Mouse (Mus musculus) layer of hippocampus, postnatal 36 days (tissue): Measurements from ENCODE around the gene Gm45062. TPM values are rescaled to one million over a fixed set of nuclear protein-coding genes. Genes with fewer than 3 reads are reported as not detected.

Source experiments
- DNase-seq, 2 experiments: peaks; one replicate each; pipeline ENCODE4 v3.0.0; 2022
- total RNA-seq, 2 experiments: library from RNA; stranded (reverse); gene quantifications; 2 replicates each; pipeline ENCODE4 v1.2.3; 2021

Gm45062 gene
- total RNA-seq, 2 experiments from 2014 or later, result 2.2 TPM; not detected in 1

DNA sequence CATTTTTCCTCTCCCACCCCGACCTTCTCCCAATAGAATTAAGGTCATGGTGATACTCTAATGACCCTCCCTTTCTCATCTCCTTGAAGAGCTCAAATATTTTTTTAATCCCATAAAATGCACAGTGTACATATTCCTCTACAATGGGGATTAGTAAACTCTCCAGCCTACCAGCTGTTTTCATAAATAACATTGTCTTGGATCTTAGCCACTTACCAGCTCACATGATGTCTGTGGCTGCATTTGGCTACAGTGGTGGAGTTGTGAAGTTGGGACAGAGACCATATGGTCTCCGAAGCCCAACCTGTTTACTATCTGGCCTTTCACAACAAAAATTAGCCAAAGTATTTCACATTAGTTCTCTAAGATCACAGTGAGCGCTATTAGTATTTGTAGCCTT is 111.4 kb downstream of the Gm45062 start:
- DNase-seq, result no peak

DNA sequence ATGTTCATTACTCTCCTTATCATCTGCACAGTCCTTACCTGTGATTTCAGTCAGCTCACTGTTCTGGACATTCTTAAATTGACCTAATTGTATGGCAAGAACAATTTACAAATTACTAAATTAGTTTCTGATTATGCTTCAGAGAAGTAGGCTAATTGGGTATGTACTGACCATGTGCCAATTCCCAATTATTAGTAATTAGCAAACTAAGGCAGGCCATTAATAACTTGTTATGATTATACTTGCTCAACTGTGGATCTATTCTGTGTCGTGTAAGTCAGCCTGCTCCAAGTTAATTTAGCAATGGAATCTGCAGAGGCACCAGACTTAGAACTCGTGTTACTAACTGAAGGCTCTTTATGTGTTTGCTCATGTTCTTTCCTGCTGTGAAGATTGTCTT is 113.8 kb downstream of the Gm45062 start:
- DNase-seq, result no peak

DNA sequence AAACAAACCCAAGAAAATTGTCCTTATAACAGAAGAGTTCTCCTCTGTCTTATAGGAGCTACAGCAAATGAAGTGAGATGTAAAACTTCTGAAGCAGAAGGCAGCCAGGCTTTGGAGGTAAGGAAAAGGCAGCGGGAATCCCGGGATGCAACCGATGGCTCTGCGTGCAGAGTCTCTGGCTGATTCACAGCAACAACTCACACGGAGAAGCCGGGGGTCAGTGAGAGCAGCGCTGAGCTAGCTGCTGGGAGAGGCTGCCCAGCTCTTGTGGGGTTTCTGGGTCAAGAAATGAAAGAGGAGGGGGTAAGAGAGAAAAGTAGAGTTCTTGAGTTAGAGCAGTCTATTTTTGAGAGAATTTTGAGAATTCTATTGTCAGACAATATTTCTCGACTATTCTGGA is 114.6 kb downstream of the Gm45062 start:
- DNase-seq, result no peak

DNA sequence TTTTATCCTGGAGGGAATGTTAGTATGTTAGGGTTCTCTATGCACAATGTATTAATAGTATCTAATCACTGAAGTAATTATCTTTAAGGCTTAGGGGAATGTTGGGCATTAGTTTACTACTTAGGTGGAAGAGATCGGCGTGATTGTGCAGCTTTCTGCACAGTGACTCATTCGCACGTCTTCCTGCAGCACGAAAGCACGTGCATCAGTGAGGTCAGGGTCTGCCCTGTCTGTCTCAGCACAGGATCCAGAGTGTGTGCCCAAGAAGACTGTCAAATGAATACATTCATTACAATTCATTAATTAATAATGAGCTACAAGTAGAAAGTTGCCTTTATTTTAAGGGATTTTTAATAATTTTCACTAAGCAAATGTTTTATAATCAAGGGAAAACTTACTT is 115.0 kb downstream of the Gm45062 start:
- DNase-seq, result no peak

DNA sequence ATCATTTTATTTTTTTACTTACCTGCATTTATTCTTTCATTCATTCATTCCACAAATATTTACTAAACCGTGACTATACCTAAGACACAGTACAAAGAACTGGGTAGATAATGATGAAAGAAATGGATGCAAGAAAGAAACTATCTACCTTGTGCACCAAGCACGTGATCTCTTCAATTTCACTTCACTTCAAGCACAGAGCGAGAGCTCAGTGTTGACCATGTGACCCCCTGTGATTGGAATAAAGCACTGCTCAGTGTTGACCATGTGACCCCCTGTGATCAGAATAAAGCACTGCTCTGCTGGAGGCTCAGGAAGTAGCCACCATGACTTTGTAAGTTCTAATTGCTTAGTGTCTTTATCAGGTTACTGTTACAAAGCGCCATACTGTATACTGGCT is 115.5 kb downstream of the Gm45062 start:
- DNase-seq, result no peak

DNA sequence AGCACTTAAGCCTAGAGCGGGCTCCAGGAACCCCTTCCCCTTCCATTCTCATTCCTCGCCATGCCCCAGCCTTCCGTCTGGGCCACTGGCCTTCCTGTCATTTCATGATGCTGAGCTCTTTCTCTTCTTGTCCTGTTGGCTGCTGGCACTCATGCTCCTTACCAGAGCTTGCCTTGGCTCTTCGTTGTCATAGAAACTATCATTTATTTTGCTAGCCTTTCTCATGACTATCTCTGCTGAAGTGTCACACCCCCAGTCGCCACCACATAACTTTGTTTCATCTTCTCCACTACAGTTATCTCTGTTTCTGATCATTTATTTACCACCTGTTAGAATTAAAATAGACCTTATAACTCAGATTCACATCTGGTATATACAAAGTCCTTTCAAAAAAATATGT is 117.1 kb downstream of the Gm45062 start:
- no peak for DNase-seq

DNA sequence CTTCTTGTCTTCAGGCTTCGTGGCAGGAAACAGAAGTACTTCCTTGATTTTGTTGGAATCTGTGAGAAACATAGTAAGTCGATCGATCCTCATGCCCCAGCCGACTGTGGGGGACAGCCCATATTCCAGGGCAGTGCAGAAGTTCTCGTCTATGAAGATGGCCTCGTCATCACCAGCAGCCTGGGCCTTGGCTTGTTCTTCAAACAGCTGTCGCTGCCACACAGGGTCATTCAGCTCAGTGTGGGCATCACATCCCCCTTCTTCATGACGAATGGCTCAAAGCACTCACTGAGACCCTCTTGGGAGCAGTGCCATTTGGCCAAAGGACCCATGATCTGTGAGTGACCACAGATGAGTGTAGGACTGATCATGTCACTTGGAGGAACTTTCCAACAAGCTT is 118.4 kb downstream of the Gm45062 start:
- no peak for DNase-seq

DNA sequence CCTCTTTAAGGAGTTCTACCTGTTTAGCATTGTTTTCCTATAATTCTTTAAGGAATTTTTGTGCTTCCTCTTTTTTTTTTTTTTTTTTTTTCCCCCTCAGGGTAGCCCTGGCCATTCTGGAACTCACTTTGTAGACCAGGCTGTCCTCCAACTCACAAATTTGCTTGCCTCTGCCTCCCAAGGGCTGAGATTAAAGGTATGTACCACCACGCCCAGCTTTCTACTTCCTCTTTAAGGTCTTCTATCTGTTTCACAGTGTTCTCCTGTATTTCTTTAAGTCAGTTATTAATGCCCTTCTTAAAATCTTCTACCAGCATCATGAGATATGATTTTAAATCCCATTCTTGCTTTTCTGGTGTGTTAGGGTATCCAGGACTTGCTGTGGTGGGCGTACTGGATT is 130.1 kb downstream of the Gm45062 start:
- no peak for DNase-seq

DNA sequence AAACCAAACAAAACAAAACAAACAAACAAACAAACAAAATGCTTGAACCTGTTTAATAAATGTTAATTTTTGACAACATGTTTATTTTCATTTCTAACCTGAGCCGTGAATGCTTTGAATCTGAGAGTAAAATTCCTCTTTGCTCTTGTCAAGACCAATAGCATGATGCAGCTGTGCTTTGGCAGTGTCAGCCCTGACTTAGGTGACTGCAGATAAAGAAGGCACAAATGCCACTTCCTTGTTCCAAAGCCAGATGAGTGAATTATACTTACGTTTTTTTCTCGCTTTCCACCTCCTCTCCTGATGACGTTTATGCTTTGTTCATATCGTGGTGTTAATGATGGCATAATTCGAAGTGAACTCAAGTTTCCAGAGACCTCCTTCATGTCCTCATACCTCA is 131.0 kb downstream of the Gm45062 start:
- no peak for DNase-seq

DNA sequence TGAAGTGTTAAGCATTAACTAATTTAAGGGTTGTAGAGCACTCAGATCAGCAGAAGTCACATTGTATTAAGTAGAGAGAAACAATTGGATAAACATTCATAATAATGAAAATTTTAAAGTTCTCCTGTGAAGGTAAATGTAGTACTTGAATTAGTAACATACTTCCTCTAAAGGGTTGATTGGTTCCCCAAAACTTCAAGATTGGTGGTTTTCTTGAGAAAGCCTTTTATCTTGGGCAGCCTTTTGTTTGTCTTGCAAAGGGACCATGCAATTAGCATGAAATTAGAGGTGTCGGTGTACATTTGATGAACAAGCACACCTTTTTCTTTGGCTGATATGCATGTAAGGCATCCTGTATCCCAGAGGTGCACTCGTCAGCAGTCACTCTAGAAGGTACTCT is 131.7 kb downstream of the Gm45062 start:
- DNase-seq, result no peak

DNA sequence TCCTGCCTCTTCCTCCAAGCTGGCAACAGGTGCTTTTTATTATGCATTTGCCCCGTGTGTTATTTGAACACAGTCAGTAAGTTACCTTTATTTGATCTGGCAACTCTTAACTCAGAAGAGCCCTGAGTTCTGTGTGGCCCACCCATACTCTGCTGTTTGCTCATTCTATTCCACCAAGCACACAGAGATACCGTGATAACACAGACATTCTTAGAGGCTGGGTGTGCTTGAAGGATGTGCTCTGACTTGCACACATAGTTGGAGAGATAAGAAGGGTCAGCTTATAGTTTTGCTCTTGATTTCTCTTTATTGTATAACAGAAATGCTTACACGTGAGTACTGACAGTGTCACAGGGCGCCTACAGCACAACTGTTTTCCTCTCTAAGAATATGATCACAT is 133.8 kb downstream of the Gm45062 start:
- DNase-seq, result no peak

DNA sequence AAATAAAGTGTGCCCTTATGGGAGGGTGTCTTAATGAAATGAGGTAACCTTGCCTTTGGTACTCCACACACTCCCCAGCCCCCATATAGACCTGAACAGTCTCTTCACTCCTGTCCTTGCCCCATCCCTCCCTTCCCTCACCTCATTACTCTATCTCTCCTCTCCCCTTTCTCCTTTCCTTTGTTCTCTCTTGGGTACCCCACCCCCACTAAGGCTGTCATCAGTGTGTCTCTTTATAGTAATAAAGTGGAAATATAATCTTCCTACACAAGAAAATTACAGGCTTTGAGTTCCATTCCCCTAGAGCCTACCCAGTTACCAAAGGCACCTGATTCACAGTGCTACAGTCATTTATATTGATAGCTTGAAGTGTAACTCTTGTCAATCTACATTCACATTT is 134.8 kb downstream of the Gm45062 start:
- no peak for DNase-seq

DNA sequence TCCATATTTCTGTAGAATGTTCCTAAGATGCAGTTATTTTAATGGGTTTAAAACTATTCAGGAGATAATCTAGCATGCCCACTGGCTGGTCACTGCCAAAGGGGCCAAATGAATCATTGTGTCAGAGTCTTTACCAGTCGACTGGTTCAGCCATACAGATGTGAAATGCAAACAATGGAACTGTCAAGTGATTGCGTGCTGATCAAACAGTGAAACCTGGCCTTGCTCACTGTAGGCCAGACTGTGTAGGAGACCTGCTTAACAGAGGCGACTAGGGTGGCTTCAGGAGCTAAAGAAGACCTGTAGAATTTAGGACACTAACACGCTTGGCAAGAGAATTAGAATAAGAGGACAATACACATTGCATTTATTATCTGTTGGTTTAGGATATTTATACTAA is 135.8 kb downstream of the Gm45062 start:
- DNase-seq, result no peak

DNA sequence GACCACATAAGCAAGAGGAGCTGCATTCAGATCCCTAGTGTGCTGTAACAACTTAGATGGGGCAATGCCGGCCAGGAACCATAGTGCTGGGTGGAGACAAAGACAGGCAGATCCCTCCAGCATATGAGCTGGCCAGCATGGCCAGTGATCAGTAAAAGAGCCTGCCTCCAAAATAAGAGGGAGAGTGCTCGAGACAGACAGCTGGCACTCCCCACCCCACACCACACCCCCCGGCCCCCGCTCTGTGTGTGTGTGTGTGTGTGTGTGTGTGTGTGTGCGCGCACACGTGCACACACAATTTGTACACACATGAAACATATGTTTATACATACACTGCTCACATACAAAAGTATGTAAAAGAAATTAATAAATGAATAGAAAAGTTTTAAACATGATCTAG is 138.0 kb downstream of the Gm45062 start:
- DNase-seq, result no peak

DNA sequence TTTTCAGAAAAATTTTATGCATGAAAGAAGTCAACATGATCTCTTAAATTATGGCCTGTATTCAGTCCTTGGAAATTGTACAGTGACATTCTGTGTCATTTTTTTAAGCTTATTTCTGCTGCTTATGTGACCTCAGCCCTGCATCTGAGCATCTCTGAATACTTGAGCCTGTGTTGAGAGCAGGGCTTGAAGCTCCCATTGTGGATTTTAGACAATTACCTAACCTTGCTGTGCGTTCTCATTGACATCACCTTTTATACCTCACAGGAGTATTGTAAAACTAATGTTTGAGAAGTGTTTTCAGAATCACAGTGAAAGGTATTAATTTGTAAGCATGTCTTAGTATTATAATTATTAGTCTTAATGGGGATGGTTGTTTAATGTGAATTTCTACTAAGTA is 140.5 kb downstream of the Gm45062 start:
- no peak for DNase-seq

DNA sequence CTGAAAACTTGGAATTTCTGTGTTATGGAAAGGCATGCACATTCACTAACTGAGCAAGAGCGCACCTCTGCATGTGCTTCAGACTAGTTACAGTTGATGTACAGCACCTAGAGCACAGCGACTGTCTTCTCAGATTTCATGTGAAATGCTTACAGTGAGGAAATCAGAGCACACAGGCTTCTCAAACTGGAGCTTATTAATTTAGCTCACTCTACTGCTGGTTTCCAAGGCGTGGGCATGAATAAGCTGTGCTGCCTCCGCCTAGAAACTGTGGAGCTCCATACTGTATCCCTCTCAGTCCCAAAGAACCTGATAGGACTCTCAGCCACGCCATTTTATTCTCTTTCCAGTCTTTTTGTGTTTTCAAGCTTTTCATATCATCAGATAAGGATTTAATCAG is 143.9 kb downstream of the Gm45062 start:
- DNase-seq, result no peak

DNA sequence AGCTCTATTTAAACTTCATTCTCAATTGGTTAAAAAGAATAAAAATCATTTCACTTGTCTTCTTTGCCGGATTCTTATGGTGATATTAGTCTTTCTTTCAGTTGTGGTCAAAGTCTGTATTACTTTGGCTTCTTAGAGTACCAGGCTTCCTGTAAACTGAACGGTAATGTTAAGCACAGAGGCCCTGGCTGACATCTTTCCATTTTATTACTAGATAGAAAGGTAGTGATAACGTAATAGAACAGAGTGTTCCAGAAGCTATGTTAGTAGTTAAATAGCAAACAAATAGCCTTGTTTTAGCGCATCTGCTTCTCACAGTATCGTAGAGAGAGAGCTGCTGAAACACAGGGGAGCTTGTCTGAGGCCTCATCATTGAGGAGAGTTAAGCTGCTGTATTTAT is 146.6 kb downstream of the Gm45062 start:
- DNase-seq, result no peak

DNA sequence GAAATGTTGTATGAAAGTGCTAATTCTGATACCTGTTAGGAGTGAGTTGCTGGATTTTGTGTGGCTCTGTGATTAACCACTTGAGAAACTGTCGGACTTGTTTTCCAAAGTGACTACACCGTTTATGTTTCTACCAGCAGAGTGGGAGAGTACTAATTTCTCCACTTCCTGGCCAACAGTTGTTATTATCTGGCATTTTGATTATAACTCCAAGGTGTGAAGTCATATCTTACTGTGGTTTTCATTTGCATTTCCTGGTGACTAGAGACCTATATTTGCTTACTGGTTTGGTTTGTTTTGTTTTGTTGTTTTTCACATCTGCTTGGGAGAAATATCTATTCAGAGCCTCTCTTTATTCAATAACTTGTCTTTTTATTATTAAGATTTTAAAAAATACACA is 149.1 kb downstream of the Gm45062 start:
- no peak for DNase-seq

DNA sequence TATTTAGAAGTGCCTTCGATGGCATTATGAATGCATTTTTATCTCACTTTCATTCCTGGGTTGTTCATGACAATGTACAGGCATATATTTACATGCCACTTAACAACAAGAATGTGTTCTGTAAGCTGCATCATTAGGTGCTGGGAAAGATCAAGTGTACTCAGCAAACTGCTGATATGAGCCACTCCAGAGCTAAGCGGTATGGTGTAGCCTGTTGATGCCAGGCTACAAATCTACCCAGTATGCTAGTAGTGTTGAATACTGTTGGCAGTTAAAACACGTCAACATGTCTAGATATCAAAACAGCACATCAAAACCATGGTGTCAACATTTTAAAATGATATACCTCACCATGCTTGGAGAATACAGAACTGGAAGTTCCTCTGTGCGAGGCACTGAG is 150.6 kb downstream of the Gm45062 start:
- no peak for DNase-seq

DNA sequence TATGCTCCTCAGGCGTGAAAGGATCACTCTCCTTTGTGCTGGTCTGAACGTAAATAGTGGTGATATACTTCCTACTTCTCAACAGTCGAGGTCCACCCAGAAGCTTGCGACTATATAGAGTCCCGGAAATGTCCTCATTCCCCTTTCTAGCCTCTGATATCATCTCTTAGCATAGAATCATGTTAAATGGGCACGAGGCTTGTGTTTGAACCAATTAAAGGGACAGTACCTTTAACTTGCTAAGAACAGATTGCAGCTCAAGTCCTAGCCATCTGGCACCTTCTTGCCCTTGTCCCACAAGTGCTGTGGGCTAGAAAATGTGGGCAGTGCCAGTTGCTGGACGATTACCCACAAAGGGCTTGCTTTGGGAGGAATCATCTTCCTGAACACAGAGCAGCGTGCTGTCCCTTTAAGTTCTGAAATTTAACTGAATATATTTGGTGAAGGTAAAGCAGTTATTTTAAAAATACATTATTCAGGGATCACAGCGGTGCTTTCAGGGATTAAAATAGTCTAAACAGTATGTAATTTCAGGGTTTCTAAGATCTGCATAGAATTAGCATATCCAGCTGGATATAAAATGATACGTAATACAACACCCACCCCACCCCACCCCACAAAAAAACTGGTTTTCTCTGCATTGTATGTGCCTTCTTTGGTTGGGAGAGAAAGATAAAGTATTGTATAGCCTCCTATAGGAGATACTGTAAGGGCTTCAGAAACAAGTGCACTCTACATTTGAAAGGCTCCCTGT is 153.8 kb downstream of the Gm45062 start:
- DNase-seq, result no peak

DNA sequence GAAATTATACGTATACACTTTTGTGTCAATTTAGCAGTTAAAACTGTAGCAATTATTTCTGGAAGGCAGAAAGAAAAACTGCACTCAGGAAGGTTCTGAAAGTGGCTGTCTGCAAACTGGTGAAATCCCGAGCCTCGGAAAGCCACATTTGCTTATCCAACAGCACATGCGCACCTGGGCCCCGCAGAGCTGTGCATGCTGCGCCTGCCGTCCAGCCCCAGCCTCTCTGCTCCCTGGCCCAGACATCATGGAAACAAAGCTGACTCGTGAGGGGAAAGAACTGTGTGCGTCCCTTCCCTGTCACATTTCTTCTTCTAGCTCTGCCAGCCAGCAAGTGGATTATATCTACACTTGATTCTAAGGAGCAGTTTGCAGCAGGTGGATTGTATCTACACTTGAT is 154.8 kb downstream of the Gm45062 start:
- DNase-seq, result no peak

DNA sequence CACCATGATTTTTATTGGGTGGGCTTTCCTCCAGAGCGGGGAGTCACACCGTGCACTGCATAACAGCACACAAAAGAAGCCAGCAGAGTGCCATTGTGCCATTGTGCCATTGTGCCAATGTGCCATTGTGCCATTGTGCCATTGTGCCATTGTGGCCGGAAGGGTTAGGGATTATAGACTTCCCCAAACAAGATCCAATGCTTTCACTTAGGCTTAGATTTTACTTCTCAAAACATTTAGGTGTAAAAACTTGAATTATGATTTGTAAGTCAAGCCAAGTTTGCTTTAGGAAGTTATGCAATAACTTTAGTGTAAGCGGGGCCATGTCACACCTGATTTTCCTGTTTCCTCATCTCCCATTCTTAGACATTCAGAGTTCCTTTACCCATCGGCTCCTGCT is 156.6 kb downstream of the Gm45062 start:
- no peak for DNase-seq

DNA sequence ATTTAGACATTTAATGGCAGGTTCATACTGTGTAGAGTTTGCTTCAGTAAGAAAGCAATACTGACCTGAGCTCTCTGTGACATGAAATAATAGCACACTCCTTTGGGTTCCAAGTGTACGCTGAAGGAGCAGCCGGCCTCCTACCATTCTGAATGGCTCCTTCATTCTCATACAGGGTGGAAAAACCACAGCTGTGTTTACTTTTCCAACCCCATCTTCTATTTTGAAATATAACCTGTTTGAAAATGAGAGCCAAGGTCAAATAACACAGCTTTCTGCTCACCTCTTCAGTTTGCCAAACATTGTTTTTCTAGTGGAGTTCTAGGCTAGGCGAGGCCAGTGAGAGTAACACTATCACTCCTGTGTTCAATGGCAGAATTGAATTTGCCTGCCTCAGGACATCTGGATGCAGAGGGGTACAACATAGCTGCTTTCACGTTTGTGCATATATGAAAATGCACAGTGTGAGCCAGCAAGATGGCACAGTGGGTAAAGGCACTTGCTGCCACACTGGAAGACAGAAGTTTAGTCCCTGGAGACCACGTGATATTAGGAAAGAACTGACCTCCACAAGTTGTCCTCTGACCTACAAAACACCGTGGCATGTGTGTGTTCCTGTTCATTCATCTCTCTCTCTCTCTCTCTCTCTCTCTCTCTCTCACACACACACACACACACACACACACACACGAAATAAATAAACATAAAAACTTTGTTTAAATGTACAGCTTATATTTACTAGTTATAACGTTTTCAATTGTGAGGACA is 157.7 kb downstream of the Gm45062 start:
- no peak for DNase-seq

DNA sequence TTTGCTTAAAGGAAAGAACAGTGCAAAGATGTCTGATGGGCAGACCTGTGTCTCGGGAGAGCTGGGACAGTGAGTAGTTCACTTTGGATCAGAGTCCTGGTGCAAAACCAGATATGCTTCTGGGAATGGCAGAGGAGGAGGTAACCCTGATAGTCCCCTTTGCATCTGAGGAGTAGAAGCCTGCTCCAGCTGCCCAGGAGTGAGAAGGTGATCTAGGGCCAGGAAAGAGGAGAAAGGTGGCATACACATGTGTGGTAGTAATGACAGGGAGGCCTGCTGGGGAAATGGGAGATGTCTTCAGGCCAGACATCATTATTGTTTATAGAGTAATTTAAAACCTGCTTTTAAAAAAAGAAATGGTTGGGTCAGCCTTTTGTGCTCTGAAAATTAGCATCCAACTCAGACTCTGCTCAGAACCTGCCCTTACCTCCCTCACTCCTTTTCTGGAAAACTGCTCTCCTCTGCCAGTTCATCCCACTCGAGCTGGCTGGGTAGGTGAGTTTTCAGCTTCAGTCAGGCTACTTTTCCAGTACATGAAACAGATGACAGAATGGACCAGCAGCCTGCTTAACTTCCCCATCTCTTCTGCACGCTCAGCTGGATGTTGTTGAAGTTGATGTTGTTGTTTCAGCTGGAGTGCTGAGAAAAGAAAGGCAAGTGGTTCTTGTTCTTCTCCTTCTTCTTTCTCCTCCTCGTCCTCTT is 160.4 kb downstream of the Gm45062 start:
- DNase-seq, result no peak
